Mouse (Mus musculus) midbrain, embryonic 14.5 days (tissue): ENCODE measurements around the gene Trim62. TPM values are rescaled to one million over a fixed set of nuclear protein-coding genes. Genes with fewer than 3 reads are reported as not detected.
A peak's percentile ranks its signal among the peaks of the same experiment; 100 is the strongest.

Experiments used
- ATAC-seq: fragments of 200-750 bp; cut with Nextera tagmentation; 2 replicates; pipeline ENCODE4 v1.8.0; 2017; ENCODE audit warnings: moderate number of reproducible peaks, moderate library complexity; ENCODE audit not compliant: low FRiP score, low TSS enrichment
- DNase-seq: peaks from one replicate; pipeline ENCODE4 v3.0.0-alpha.2; 2015
- H3K27ac ChIP-seq: fragments of 300-500 bp; sonication (generic); replicated peaks from 2 replicates; pipeline ENCODE4 v1.5.1; 2014; ENCODE audit warnings: mild to moderate bottlenecking, low read depth, low read length, moderate library complexity
- H3K27me3 ChIP-seq: fragments of 300-500 bp; sonication (generic); 2 replicates; pipeline ENCODE4 v1.6.1; 2014; ENCODE audit warnings: low read length, control low read depth, mixed read lengths; ENCODE audit not compliant: control insufficient read depth, insufficient read depth
- H3K36me3 ChIP-seq: fragments of 300-500 bp; sonication (generic); 2 replicates; pipeline ENCODE4 v1.6.1; 2014; ENCODE audit warnings: low read length, control low read depth; ENCODE audit not compliant: control insufficient read depth, insufficient read depth
- H3K4me1 ChIP-seq: fragments of 300-500 bp; sonication (generic); 2 replicates; pipeline ENCODE4 v1.6.1; 2014; ENCODE audit warnings: mild to moderate bottlenecking, antibody characterized with exemption, low read length, control low read depth; ENCODE audit not compliant: control insufficient read depth, insufficient read depth
- H3K4me2 ChIP-seq: fragments of 300-500 bp; sonication (generic); 2 replicates; pipeline ENCODE4 v1.6.1; 2014; ENCODE audit warnings: mild to moderate bottlenecking, low read length, moderate library complexity
- H3K4me3 ChIP-seq: fragments of 300-500 bp; sonication (generic); replicated peaks from 2 replicates; pipeline ENCODE4 v1.5.1; 2014; ENCODE audit warnings: low read depth, low read length
- H3K9ac ChIP-seq: fragments of 300-500 bp; sonication (generic); replicated peaks from 2 replicates; pipeline ENCODE4 v1.6.1; 2014; ENCODE audit warnings: mild to moderate bottlenecking, low read length, moderate library complexity
- H3K9me3 ChIP-seq: fragments of 300-500 bp; sonication (generic); 2 replicates; pipeline ENCODE4 v1.6.1; 2016; ENCODE audit warnings: low read length, control low read depth, mixed read lengths; ENCODE audit not compliant: control insufficient read depth
- WGBS: fragments of 180-500 bp; shearing (Covaris S2); extraction: QIAGEN DNeasy Blood & Tissue Kit; methylation state at CpG from one replicate; pipeline ENCODE4 v1.1.7; 2014; 5-methylcytosine and 5-hydroxymethylcytosine counted together
- polyA plus RNA-seq: library from polyadenylated mRNA; unstranded; fragments of >200 nt; fragmentation: Nextera tagmentation; extraction: Ambion mirVana; gene quantifications from 2 replicates; pipeline ENCODE4 v1.2.1, GENCODE M21; 2014

Trim62 gene
- polyA plus RNA-seq, 1 experiment from 2014 or later: 27.3 TPM

DNA sequence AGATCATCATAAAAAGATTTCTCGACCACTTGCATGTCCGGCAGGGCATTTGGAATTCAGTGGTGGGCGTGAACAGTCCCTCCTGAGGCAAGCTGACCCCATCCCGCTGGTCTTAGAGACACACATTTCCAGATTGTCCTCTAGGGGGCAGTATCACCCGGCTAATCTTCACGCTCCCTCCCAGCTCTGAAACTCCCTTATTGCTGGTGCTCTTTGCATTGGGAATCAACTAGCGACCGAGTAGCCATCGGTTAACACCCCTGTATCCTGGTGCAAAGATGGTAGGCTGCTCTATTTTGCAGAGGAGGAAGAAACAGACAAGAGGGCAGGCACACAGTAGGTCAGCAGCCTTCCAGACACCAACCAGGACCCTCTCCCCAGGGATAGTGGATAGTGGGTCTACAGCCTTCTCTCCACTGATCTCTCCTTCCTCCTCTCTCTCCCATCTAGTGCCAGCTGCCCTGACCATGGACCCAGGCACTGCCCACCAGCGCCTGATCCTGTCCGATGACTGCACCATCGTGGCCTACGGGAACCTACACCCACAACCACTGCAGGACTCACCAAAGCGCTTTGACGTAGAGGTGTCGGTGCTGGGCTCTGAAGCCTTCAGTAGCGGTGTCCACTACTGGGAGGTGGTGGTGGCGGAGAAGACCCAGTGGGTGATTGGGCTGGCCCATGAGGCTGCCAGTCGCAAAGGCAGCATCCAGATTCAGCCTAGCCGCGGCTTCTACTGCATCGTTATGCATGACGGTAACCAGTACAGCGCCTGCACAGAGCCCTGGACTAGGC lies 25.4 kb downstream of the Trim62 start:
- peak; percentile 83 for DNase-seq
- Histone ChIP-seq H3K4me1 (peaks cover 4% of the 10 kb centered on the region; the same call in 1 of the 2 replicates), H3K4me2 (no peak overlapping the region), H3K27ac (no peak overlapping the region), H3K9me3 (no peaks in the 10 kb centered on the region), H3K36me3 (peaks cover 26% of the 10 kb centered on the region), H3K27me3 (no peaks in the 10 kb centered on the region), H3K4me3 (no peak overlapping the region), H3K9ac (no peak overlapping the region)
- WGBS: 65% methylated on average over 24 of the region's 24 CpGs
- no peak for ATAC-seq

DNA sequence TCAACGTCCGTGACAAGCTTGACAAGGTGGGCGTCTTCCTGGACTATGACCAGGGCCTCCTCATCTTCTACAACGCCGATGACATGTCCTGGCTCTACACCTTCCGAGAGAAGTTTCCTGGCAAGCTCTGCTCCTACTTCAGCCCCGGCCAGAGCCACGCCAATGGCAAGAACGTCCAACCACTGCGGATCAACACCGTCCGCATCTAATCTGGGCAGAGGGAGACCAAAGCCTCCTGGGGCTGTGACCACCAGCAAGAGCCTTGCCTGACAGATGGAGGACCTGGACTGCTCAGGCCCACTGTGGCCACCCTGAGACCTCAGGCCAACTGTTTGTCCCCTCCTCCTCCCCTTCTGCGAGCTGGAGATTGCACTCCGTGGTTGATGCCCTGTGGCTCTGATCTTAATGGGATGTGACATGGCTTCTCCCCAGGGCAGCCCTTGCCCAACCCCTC lies 26.0 kb downstream of the Trim62 start:
- Histone ChIP-seq H3K4me2 (no peak overlapping the region), H3K36me3 (peaks cover 26% of the 10 kb centered on the region), H3K4me1 (no peaks in the 10 kb centered on the region), H3K9me3 (no peaks in the 10 kb centered on the region), H3K9ac (no peak overlapping the region), H3K27me3 (no peaks in the 10 kb centered on the region), H3K4me3 (no peak overlapping the region), H3K27ac (no peak overlapping the region)
- ATAC-seq (no peak), DNase-seq (no peak)
- 74% methylated on average over 14 of the region's 14 CpGs for WGBS

DNA sequence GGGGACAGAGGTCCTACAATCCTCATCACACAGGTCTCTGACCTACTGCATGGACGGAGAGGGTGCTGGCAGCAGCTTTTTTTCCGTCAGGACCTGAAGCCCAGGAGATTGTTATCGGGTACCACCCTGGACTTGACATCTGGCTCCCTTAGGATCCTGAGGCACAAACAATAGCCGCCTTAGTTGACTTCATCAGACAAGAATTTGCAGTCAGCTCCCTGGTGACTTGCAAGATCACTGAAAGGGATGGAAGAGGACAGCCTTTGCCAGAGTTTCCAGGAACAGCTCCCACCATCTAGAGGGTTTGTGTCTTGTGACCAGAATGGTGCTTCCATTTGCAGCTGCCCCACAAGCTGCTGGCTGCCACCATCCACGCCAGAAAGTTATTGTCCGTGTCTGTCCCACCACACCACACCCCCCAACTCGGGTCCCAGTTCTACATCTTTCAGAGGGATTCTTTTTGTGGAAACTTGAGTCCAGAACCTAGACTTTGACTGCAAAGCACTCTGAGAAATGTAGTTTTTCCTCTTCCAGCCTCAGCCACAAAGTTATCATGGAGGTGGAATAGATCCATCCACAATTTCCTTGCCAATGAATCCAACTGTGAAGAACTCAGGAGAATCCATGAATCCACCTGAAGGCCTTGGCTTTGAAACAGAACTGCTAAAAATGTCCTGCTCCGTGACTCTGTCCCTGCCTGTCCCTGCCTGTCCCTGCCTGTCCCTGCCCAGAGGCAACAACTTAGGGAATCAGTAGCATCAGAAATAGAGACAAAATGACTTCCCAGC lies 27.1 kb downstream of the Trim62 start:
- H3K9me3 ChIP-seq: no peaks in the 10 kb centered on the region
- H3K36me3 ChIP-seq: peaks cover 26% of the 10 kb centered on the region
- no peaks in the 10 kb centered on the region for H3K4me1 ChIP-seq
- DNase-seq (no peak), ATAC-seq (no peak)
- no peak overlapping the region for H3K9ac ChIP-seq
- H3K4me3 ChIP-seq: no peak overlapping the region
- H3K27me3 ChIP-seq: no peaks in the 10 kb centered on the region
- 82% methylated on average over 8 of the region's 8 CpGs for WGBS
- H3K4me2 ChIP-seq: no peak overlapping the region
- H3K27ac ChIP-seq: no peak overlapping the region

DNA sequence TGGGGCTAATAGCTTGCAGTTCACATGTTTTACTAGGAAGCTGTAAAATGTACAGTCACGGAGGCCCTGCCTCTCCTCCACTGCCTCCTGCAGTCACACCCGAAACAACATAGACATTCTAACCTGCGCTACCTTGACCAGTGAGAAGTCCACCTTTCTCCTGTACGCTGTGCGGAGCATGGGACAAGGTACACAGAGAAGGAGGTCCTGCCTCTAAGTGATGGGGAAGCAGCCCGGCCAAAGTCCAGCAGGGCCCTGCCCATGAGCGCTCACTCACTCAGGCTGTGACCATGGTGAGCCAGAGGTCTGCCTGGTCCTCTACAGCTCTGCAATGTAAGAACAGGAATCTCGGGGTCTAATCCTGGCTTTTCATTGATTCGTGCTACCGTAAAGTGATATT lies 28.7 kb downstream of the Trim62 start:
- no peaks in the 10 kb centered on the region for H3K27me3 ChIP-seq
- WGBS: 91% methylated on average over 10 of the region's 10 CpGs
- peaks cover 22% of the 10 kb centered on the region for H3K36me3 ChIP-seq
- no peak overlapping the region for H3K27ac ChIP-seq
- H3K4me1 ChIP-seq: no peaks in the 10 kb centered on the region
- no peaks in the 10 kb centered on the region for H3K9me3 ChIP-seq
- no peak overlapping the region for H3K4me3 ChIP-seq
- no peak overlapping the region for H3K4me2 ChIP-seq
- DNase-seq: no peak
- no peak overlapping the region for H3K9ac ChIP-seq
- ATAC-seq: no peak

DNA sequence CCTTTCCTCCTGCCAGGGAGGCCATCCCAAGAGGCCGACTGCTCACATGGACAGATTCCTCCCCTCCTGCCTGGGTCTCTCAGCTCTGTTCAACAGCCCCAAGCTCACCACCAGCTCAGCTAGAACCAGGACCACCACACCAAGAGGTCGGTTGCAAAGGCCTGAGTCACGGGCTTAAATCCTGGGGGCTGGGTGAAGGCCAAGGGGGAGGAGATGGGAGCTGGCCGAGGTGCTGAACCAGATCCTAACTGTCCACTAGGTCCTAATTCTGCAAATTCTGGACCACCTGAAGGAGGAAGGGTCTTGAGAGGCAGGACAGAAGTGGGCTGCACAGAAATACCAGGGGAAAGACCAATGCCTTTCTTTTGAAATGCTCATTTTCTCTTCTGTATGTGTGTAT lies 30.4 kb downstream of the Trim62 start:
- no peaks in the 10 kb centered on the region for H3K27me3 ChIP-seq
- DNase-seq: no peak
- 31% methylated on average over 4 of the region's 4 CpGs for WGBS
- no peak overlapping the region for H3K4me2 ChIP-seq
- no peak overlapping the region for H3K27ac ChIP-seq
- H3K9ac ChIP-seq: no peak overlapping the region
- H3K4me1 ChIP-seq: no peaks in the 10 kb centered on the region
- peaks cover 22% of the 10 kb centered on the region for H3K36me3 ChIP-seq
- H3K4me3 ChIP-seq: no peak overlapping the region
- ATAC-seq: no peak
- H3K9me3 ChIP-seq: no peaks in the 10 kb centered on the region

DNA sequence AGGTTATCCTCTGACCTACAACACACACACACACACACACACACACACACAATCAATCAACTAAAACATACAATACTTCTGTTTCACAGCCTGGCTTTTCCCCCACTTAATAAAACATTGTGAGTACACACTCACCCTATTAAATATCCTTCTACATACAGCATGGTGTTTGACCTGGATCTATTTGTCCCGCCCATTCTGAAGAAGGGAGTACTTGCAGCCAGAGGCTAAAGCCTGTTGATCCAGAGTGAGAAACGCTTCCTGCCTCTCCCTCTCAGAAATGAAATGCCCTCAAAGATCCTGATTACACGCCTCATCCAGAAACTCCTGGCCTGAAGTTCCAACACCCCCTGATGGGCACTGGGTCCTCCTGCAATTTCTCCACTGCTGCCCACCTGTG lies 33.7 kb downstream of the Trim62 start:
- Histone ChIP-seq H3K9me3 (no peaks in the 10 kb centered on the region), H3K4me3 (no peak overlapping the region), H3K4me2 (no peak overlapping the region), H3K27ac (no peak overlapping the region), H3K4me1 (no peaks in the 10 kb centered on the region), H3K36me3 (no peaks in the 10 kb centered on the region), H3K27me3 (no peaks in the 10 kb centered on the region), H3K9ac (no peak overlapping the region)
- 75% methylated on average over 3 of the region's 3 CpGs for WGBS
- DNase-seq (no peak), ATAC-seq (no peak)

DNA sequence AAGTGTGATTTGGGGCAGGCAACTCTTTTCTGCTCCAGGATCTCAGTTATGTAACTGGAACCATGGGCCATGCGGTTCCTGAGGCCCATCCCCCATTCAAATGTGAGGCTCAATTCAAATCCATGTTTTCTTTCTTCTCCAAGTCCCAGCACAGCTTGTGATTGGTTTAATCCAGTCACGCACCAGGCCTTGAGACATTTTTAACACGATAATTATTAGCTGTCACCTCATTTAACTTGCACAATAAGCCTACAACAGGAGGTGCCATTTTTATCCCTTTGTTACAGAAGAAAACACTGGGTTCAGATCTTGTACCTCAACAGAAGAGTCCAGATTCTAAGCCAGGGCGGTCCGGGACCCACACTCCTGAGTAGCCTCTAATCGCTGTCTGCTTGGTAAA lies 34.4 kb downstream of the Trim62 start:
- no peak overlapping the region for H3K9ac ChIP-seq
- H3K4me1 ChIP-seq: no peaks in the 10 kb centered on the region
- WGBS: 70% methylated on average over 6 of the region's 6 CpGs
- no peak overlapping the region for H3K4me2 ChIP-seq
- H3K9me3 ChIP-seq: no peaks in the 10 kb centered on the region
- no peaks in the 10 kb centered on the region for H3K36me3 ChIP-seq
- no peak for DNase-seq
- no peak for ATAC-seq
- no peak overlapping the region for H3K27ac ChIP-seq
- no peaks in the 10 kb centered on the region for H3K27me3 ChIP-seq
- no peak overlapping the region for H3K4me3 ChIP-seq

DNA sequence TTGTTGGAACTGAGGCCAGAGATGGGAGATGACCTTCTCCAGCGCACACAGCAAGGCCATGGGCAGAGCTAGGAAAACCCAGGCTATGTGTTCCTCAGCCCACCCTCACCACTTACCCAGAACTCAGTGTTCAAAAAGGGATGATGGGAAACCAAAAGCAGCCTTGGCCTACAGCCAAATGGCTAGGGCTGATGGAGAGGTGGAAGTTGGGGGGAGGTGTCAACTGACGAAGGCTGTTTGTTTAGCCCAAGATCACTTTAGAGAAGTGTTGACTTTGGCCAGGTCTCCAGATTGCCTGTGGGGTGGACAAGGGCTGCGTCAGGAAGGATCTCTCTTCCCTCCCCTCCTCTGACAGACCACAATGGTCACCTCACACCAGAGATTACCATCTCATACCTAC lies 34.8 kb downstream of the Trim62 start:
- Histone ChIP-seq H3K4me3 (no peak overlapping the region), H3K27me3 (no peaks in the 10 kb centered on the region), H3K4me1 (no peaks in the 10 kb centered on the region), H3K36me3 (no peaks in the 10 kb centered on the region), H3K27ac (no peak overlapping the region), H3K4me2 (no peak overlapping the region), H3K9me3 (no peaks in the 10 kb centered on the region), H3K9ac (no peak overlapping the region)
- WGBS: 65% methylated on average over 3 of the region's 3 CpGs
- DNase-seq (peak; percentile 19), ATAC-seq (no peak)

DNA sequence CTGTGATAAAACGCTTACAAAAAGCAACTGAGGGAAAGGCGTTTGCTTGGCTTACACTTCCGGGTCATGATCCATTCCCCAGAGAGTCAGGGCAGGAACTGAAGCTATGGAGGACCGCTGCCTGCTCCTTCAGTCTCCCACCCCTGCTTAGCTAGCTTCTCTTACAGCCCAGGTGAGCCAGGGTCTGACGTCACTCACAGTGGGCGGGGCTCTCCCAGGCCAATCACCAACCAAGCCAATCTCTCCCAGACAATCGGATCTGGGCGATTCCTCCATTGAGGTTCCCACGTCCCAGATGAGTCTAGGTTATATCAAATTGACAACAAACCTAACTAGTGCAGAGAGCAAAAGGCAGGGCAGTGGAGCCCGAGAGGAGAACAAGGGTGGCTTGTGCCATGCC lies 35.7 kb downstream of the Trim62 start:
- no peak overlapping the region for H3K4me2 ChIP-seq
- no peaks in the 10 kb centered on the region for H3K9me3 ChIP-seq
- no peak overlapping the region for H3K27ac ChIP-seq
- H3K36me3 ChIP-seq: no peaks in the 10 kb centered on the region
- no peaks in the 10 kb centered on the region for H3K27me3 ChIP-seq
- ATAC-seq: no peak
- 29% methylated on average over 10 of the region's 10 CpGs for WGBS
- DNase-seq: peak; percentile 24
- no peaks in the 10 kb centered on the region for H3K4me1 ChIP-seq
- no peak overlapping the region for H3K4me3 ChIP-seq
- no peak overlapping the region for H3K9ac ChIP-seq
